Mouse (Mus musculus) layer of hippocampus, postnatal 36 days (tissue): ENCODE data around the gene Sit1. TPM values are rescaled to one million over a fixed set of nuclear protein-coding genes. Genes with fewer than 3 reads are reported as not detected.

ENCODE experiments used
- DNase-seq, 2 experiments: peaks; one replicate each; pipeline ENCODE4 v3.0.0; 2022
- total RNA-seq, 2 experiments: library from RNA; stranded (reverse); gene quantifications; 2 replicates each; pipeline ENCODE4 v1.2.3; 2021

The Sit1 gene
- total RNA-seq = not detected

GRCm38 (mm10) chr4:43483535-43484091 is at the start of gene Sit1:
Sit1 (minus strand) TSS chr4:43483734.
- no peak for DNase-seq

DNA sequence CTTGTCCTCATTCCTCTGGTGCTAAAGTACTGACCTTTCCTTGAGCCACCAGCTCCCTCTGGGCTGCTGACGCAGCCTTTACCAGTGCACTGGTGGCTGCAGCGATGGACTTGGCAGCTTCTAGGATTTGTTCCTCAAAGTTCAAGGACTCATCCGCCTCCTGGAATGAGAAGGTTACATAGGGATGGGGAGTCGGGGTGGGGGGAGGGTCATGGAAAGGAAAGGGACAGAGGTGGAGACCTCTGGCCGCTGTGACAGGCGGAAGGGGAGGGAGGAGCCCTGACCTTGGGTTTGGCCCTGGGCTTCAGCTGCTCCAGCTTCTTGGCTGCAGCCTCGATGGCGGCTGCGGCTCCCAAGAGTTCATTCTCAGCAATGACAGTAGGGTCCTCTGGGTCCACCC is 49.7 kb upstream of the Sit1 start:
- DNase-seq = no peak

DNA sequence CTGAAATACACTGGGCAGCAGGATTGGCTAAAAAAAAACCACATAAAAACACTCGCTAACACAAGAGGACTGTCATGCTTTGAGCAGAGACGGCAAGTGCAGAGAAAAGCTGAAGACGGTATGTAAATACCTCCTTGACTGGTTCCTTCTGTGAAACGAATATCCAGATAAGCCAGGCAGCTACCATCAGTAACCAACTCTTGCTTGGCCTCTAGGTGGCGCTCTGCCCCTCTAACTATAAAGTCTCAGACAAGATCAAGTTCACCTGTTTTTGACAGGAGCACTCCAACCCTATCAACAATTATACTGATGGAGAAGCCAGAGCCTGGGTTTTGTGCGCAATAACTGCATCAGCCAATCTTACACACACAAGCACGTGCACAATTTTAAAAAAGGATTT is 47.0 kb upstream of the Sit1 start:
- DNase-seq = peak; percentile 59 to 62

DNA sequence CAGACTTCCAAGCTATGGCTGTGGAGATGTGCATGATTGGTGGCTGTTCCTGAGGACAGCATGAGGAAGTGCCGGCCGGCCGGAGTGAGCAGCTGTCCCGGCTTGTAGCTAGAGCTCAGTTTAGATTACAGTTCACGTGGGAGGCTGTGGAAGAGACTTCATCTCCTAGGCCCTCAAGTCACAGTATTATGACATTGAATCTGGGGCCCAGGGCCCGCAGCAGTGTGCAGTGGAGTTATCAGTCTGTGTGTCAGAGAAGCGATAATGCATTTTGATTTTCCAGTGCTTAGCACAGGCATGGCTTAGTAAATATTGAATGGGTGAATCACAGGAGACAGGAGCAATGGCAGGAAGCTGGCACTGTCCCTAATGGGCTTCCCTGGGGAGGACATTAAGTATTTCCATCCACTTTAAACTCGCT is 46.6 kb upstream of the Sit1 start:
- DNase-seq = no peak

- DNase-seq = no peak
Observed at GRCm38 (mm10) chr4:43528487-43528886, 45.0 kb upstream of the Sit1 start.

DNA sequence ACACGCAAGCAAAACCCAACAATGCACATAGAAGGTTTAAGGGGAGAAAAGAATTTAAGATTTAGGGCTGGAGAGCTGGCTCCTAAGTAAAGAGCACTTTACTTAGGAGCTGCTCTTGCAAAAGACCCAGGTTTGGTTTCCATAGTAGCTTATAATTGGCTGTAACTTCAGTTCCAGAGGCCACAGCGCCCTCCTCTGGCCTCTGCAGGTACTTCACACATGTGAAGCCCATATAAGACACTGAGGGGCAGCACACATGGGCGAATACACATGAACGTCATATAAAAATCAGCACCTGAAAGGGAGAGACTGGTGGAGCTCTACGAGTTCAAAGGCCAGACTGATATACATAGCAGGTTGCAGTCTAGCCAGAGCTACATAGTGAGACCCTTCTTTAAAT is 44.3 kb upstream of the Sit1 start:
- no peak for DNase-seq

- peak; percentile 83 to 86 for DNase-seq
Observed at GRCm38 (mm10) chr4:43519956-43520355, 36.4 kb upstream of the Sit1 start.

DNA sequence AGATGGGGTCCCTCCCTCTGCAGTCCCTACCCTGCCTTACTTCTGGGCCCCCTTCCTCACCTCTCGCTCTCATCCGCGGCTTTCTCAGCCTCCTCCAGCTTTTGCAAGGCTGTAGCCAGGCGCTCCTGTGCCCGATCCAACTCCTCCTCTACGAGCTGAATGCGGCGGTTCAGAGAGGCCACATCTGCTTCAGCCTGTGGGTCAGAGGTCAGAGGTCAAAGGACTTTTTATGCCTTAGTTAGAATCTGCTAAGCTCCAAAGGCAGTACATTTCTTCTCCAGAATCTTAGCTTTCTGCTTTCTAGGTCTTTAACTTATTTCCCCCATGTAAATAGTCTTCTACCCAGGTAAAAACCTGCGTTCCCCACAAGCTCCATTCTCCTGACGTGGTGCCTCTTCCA is 36.0 kb upstream of the Sit1 start:
- DNase-seq = no peak

- no peak for DNase-seq
Observed at GRCm38 (mm10) chr4:43515764-43516708, 32.5 kb upstream of the Sit1 start.

- DNase-seq = no peak
Observed at GRCm38 (mm10) chr4:43513791-43514190, 30.3 kb upstream of the Sit1 start.

DNA sequence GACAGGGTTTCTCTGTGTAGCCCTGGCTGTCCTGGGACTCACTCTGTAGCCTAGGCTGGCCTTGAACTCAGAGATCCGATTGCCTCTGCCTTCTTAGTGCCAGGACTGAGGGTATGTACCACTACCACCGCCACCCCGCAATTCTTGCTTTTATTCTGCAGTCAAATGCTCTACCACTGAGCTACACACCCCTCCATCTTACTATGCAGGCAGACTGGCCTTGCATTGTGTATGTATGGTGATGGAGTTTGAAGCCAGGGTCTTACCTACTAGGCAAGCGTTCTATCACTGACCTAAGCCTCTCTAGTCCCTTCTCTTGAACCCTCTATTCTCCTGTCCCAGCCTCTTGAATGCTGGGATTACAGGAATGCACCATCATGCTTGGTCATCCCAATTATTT is 29.8 kb upstream of the Sit1 start:
- DNase-seq = no peak

GRCm38 (mm10) chr4:43512653-43513052 is 29.1 kb upstream of the Sit1 start:
- no peak for DNase-seq

DNA sequence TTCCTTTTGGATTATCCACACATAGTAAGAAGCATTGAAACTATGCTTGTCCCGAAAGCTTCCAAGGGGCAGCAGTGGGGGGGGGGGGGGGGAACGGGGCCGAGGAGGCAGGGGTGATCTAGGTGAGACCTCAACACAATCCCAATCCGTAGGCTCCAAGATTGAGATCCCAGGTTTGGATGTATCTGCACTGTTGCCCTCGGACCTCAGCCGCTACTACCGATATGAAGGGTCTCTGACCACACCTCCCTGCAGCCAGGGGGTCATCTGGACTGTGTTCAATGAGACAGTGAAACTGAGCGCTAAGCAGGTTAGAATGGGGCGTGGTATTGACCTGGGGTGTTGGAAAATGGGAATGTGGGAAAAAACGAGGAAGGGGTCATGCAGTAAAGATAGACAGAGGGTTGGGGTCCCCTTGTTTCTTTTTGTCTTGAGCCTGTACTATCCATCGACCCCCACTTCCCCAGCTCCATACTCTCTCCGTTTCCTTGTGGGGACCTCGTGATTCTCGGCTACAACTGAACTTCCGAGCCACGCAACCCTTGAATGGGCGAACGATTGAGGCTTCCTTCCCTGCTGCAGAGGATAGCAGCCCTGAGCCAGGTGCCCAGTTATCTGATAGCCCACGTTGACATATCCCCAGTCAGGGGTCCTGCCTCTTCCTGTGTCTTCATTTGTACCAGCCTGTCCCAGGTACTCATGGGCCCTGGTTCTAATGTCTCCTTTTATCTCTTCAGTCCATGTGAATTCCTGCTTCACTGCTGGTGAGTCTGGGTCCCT is 28.3 kb upstream of the Sit1 start:
- DNase-seq = no peak

DNA sequence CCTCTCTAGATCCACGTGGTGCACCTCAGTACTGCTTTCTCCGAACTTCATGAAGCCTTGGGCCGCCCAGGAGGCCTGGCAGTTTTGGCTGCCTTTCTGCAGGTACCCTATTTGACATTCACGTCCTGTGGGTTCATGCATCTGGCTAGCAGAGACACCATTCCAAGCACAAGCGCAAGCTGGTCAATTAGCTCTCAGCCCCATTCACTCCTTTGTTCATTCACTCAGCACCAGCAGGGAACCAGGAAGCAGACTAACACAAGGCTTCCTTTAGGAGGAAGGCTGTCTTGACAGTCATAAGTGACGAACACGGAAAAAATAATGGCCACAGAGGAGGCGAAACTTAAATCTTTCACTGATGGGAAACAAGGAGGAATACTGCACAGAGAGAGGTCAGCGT is 25.6 kb upstream of the Sit1 start:
- DNase-seq = no peak

DNA sequence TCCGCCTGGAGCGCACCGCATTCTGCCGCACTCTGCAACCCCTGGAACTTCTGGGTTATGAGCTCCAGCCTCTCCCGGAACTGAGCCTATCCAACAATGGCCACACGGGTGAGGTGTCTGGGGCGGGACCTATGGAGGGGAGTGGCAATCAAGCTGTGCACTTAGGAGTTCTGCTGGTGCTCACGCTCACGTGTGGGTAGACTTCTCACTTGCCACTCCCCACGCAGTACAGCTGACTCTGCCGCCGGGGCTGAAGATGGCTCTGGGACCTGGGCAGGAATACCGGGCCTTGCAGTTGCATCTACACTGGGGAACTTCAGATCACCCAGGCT is 25.1 kb upstream of the Sit1 start:
- no peak for DNase-seq

DNA sequence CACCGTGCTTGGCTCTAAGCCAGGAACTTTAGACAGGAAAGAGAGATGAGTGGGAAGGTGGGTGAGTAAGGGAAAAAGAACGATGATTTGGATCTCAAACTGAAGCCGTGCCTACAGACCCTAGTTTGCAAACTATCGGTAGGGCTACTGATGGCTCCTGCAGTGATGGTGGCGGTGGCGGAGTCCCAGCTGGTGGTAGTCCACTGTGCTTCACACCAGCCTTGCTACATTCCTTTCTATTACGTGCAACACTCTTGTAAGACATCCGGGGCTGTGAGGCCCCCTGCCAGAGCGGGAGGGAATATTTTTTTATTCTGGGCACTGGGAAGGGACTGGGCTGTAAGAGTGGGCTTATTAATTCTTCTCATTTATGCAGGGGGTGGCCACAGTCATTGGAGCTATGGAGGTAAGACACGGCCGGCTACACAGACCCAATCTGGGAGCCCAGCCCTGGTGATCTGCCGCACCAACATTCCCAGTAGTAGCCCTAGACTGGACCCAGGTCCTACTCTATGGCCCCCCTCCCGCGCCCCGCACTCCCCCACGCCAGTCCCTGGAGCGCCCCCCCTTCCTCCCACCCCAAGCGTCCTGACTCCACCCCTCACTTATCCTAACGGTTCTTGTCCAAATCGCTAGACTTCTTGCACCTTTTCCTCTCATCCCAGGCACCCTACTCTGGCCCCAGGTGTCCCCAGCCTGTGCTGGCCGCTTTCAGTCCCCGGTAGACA is 24.6 kb upstream of the Sit1 start:
- DNase-seq = no peak

- no peak for DNase-seq
Observed at GRCm38 (mm10) chr4:43506536-43507185, 23.1 kb upstream of the Sit1 start, which contains the start of gene Car9. Car9 (plus strand) TSS chr4:43506966.

DNA sequence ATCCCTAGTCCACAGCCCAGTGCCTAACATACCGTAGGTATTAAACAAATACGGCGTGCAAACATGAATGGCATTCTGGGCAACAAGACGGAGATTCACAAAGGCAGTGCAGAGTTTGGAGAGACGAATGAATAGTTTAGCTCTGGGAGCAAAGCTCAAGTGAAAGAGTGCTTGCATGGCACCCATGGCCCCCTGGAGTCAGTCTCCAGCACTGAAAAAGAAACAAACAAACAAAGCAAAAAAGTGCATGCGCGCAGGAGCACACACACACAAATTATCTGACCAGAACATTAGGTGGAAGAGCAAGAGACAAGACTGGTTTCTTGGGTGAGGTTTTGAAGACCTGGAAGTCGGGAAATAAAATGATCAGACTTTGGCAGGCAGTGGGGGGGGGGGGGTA is 22.5 kb upstream of the Sit1 start:
- no peak for DNase-seq

DNA sequence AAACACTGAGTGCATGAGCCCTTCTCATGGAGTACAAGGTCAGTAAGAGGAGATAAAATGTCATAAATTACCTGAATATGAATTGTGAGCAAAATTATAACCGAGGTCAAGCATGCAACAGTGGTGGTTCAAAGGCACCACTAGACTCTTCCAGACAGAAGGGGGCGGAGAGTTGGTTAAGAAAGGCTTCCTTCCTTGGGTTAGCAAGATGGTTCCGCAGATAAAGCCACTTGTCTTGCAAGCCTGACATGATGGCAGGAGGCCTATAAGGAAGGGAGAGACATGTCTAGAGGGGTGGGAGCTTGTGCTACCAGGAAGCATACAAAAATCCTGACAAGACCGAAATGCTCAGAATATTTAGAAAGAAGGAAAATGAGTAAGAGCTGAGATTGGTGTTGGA is 20.7 kb upstream of the Sit1 start:
- DNase-seq = no peak

DNA sequence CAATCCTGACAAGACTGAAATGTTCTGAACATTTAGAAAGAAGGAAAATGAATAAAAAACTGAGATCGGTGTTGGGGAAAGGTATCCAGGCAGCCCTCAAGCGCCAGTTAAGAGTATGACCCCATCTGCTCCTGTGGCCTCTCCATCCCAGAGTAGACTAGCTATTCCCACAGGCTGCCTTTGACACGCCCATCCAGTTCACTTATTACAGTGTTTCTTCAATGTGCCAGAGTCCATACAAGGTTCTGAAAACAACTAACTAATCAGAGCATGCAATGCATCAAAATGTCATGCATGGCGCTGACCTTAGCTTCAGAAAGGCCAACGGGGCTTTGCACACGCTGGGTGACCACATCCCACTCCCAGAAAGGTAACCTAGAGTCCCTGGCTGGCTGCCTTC is 20.0 kb upstream of the Sit1 start:
- no peak for DNase-seq

DNA sequence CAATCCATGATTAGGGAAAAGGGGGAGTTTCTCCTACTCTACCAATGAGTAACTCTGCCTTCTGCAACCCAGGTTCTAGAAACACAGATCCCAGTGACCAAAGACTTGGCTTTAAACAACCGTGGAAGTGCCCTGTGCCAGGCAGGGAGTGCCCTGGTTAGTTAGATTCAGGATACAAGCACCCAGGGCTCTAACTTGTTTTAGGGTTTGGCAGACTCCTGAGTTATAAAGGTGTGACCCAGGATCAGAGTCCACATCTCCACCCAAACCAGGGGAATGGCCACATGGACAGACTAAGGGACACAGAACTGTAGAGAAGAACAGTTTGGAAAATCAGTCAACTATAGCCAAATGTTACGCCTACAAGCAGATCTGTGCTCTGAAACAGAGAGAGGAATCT is 19.5 kb upstream of the Sit1 start:
- no peak for DNase-seq
